Mouse (Mus musculus): ENCODE results near the gene Tnik.

The Tnik gene

DNA sequence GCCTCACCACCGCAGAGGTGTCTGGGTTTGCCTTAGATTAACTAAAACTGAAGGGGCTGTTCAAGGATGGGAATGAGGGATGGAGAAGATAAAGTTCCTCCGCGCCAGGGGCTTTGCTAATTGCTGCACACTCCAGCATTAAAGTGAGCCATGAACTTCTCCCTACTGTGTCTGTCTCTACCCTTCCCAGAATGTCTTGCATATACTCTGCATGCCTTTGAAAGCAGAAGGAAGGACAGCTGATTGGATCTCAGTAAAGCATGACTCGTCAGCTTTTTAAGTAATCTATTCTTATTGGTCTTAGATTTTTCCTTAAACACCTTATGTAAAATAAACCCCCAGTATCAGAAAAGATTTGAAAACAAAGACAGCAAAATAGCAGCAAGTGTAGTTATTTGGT is 203.7 kb downstream of the Tnik start:
- in situ Hi-C loops (cut with MboI, MseI): loop anchor here (10.0 kb wide), 1 partner anchor 72 kb away; no protein-coding TSS in a partner anchor

DNA sequence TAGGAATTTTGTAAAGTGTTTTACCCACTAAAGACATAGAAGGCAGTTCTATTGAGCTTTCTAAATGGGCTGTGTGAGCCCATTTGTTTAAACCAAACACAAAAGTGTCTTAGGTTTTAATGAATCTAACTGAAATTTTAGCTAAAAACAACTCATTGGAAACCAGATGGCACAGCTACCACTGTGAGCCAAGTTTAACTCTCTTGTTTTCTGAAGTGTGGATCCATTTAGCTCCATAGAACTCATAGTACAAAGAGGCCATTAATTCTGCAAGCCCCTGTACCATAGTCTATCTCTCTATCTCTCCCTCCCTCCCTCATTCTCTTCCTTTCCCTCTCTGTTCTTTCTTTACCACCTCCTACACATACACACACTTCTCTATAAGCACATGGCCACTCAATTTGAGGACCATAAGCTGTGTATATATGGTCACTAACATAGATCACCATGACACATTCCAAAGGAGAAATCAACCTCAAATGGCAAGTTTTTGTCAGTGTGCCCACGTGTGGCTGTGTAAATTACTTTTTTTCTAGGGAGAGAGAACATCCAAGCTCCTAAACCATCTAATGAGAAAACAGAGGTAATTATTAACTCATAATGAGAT is 204.2 kb downstream of the Tnik start:
- in situ Hi-C loops (cut with MboI, MseI): loop anchor here (10.0 kb wide), 1 partner anchor 72 kb away; no protein-coding TSS in a partner anchor

DNA sequence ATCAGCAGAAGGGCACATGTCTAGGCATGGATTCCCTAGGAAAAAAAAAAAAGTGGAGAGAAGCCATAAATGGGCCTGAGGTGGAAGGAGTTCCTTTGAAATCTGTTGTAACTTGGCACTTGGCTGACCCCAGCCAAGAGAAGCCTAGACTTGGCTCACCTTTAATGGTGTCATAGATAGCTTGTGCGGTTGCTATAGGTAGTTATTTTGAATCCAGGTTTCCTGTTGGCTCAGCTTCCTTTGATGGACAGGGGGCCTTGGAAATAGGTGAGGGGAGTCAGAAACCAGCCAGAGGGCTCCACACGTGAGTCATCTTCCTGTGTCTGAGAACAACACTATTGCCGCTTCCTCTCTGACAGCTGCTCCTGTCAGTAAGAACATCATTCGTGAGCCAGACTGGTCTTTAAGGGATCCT is 204.9 kb downstream of the Tnik start:
- in situ Hi-C loops (cut with MboI, MseI): loop anchor here (10.0 kb wide), 1 partner anchor 73 kb away; no protein-coding TSS in a partner anchor

DNA sequence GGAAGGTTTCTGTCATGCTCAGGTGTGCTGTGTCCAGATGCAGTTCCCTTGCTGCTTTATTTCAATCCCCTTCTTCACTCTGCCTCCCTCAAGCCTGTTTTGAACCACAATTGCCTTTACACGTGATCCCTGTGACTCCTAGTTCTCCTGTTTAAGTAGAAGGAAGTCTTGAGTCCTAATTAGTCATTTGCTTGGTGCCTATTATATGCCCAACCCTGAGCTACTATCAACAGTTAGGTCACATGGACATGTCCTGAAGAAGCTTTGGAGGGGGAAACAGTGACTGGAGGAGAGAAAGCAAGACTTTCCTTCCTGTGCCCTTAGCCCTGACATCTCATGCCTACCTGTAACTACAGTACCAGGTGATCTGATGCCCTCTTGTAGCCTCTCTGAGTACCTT is 210.4 kb downstream of the Tnik start:
- in situ Hi-C loops (cut with MboI, MseI): no loop called here

DNA sequence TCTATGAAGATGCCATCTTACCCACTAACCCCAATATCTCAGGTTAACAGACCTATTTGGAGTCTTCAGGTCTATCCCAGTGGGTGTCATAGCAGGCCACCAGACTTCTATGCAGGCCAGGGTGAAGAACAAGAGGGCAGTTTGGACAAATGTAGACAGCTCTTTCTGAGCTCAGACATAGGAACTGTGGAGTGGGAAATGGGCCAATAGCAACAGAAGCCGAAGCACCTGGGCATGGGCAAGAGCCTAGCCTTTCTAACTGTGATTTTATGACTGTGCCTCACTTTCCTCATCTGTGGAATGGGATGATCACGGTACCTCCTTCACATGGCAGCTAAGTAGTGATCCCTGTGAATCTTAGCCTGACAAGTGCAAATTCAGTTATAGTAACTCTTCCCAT is 214.4 kb downstream of the Tnik start:
- in situ Hi-C loops (cut with MboI, MseI): loop anchor here (5.0 kb wide), 1 partner anchor 215 kb away; the partner anchor contains the start of gene Tnik

DNA sequence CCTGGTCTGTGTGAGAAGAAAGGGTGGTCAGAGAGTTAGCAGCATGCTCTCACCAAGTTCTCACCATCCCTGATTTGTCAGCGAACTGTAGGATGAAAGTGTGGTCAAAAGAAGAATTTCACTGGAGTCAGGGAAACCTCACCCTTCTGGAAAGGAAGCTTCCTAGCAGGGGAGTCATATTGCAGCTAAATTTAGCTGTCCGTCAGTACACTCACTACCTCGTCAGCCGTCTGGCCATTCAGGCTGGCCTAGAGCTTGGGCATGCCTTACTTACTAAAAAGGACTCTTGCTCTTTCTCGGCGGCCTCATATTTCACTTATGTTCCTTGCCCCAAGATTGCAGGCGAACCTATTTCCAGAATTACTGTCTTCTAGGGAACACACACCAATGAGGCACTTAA is 222.7 kb downstream of the Tnik start:
- in situ Hi-C loops (cut with MboI, MseI): no loop called here

DNA sequence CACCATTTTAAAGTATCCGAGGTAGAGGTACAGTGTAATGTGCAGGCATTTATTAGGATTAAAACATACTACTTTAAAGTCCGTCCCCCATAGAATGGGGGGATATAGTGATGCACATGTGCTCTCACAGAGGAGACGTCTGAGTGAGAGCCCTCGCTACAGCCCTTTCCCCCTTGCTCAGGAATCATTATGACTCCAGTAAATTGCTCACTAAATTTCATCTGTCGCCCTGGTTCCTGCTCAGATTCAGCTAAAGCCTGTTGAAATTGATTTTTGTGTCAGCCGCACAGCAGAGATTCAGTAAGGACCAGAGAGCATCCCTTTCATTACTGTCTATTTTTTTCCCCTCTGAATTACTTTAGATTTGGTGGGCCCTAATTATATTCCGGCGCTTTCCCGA is 224.4 kb downstream of the Tnik start:
- in situ Hi-C loops (cut with MboI, MseI): no loop called here

DNA sequence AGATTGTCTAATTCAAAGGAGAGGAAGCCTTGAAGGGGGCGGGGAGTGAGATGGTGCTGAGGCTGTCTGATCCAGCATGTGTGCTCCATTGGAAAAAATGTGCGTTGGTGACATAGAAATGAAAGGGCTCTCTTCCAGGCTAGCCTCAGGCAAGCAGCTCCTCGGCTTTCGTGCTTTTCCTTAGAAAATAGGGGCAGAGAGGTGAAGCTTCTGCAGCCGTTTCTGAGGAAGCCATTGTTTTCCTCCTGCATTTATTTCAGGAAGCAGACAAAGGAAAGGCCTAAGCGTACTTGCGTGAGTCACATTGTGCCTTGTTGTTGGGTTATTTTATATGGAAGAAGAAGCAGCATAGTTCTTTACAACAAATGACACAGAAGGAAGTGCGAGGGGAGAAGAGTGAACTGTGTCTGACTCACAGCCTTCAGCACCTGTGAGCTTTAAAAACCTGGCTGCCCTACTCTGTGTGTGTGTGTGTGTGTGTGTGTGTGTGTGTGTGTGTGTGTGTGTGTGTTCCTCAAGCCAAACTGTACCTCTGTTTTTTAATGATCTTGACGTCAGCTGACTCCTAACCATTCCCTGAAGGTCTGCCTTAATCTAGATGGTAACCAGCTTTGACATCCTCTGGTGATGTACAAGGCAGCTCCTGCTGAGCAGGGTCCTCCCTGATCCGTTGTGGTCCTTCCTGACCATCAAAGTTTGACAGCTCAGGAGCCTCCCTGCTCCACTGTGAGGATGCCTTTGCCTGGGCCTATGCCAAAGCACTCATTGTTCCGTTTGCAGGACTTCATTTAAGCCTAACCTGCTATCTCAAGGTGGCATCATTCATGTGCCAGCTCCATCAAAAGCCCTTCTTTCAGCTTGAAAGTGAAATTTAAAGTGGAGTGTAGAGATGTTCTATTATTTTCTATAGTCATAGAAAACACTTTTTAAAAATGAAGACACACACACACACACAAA is 228.3 kb downstream of the Tnik start:
- in situ Hi-C loops (cut with MboI, MseI): no loop called here

DNA sequence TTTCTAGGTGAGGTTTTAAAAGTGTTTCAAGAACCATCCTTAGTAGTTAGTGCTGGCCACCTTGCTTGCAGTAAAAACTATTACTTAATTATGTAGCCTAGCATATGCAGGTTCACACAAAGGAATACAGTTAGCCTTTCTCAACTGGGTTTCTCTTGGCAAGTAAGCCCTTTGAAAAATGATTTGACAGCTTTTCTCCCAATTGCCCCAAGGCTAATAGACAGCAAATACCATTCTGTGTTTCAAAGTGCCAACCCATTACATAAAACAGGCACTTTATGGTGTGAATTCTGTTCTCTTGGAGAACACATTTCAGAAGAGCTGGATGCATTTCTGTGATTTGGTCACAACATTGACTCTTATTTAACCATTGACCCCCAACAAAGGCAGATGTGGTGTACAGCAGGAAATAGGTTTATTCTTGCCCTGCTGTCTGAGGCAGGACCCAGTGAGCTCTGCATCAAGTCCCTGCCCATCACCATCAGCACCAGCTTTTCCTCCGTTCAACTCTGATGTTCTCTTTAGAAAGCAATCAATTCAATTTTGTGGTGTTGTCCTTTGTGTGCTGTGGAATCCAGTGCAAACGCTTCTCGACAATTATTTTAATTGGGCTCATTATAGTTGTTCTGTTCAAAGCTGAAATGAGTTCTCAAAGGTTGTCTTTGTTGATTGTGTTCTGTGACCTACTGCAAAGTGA is 233.9 kb downstream of the Tnik start:
- in situ Hi-C loops (cut with MboI, MseI): no loop called here

DNA sequence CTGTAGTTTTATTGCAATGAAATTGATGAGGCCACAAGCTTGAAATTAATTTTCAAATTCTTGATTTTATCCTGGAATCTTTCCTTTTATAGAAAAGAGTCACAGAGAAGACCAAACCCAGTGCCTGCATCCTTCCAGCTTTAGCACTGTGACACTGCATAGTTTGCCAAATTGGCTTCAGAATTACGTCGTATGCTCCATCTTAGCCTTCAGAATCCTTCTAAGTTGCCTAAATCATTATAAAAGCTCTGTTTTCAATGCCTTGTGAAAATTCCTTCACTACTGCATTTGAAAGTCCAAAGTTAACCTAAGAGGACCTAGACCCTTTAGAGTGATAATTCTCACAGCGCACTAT is 234.5 kb downstream of the Tnik start:
- in situ Hi-C loops (cut with MboI, MseI): no loop called here

DNA sequence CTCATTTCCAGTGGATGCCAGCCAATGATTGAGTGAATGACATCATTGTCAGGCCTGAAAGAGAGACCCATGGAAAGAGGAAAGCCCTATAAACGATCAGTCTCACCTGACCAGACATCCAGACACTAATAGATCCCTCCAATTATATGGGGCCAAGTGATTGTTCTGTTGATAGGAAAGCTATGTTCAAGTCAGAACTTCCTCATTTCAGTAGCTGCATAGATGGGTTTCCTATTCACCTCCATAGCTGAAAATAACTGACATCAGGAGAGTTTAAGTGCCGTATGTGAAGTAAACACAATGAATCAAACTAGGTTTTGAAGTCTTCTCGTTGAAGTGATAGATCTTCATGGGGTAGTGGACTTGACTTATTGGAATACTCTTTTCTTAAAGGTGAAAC is 239.7 kb downstream of the Tnik start:
- in situ Hi-C loops (cut with MboI, MseI): no loop called here

DNA sequence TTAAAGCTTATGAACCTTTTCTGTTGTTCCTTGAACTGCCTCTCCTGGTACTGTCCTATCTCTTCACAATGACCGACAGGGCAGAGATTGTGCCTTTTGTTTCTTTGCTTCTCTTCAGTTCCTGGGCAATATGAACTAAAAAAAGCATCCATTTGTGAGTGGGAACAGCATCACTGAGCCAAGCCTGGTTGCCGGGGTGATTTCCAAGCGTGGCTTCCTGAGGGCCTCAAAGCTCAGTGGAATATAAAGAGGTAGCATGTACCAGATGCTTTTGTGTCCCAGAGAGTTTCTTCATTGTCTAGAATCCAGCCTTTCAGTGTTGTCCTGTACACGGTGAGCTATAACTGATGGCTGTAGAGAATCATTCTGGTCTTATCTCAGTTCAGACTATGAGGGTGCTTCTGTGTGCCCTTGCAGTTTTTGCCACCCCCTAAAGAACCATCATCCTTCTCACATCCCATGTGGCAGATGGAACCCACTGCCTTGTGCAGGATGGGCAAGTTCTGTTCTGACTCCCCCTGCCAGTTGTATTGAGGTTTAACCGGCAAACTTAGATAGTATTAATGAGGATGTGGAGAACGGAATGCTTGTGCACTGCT is 246.4 kb downstream of the Tnik start:
- in situ Hi-C loops (cut with MboI, MseI): no loop called here

DNA sequence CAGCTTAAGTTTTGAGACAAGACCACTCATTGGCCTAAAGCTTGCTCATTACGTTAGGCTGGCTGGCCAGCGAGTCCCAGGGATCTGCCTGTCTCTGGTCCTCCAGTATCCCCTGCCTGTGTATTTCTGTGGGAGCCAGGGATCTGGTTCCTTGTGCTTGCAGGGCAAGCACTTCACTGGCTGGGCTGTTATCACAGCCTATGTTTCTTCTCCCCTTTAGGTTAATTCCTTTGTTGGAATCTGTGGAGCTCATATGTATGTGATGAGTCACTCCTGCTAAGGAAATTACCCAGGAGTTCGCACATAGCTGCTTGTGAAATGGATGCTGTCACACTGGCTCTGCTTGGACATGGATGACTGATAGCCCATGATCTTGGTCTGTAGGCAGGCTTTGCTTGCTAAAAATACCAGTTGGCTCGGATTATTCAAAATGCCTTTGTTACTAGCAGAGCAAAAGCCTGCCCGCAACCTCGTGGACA is 260.0 kb downstream of the Tnik start:
- in situ Hi-C loops (cut with MboI, MseI): no loop called here

DNA sequence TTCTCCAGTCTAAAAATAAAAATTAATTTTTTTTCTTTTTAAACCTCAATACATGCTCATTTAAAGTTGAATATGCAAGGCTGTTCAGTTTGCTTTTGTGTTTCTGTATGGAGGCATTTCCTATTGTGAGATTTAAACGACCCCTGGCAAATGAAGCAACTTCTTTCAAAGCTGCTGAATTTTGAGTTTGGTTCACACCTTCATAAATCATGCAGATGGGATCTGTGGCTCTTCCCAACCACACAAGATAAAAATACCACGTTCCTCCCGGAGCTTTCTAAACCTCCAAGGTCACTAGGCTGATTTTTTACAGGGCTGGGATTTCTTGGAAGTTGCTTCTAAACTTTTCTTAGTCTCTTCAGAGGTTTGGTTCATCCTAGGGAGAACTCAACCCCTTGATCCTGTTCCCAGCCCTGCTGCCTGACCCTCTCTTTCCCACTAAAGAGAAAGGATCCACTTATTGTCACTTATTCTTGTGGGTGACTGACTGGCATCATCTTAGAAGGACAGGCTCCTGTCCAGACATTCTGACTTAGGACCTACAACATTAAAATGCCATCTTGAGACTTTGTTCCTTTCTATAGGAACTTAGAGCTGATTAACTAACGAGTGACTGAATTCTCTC is 260.6 kb downstream of the Tnik start:
- in situ Hi-C loops (cut with MboI, MseI): no loop called here

DNA sequence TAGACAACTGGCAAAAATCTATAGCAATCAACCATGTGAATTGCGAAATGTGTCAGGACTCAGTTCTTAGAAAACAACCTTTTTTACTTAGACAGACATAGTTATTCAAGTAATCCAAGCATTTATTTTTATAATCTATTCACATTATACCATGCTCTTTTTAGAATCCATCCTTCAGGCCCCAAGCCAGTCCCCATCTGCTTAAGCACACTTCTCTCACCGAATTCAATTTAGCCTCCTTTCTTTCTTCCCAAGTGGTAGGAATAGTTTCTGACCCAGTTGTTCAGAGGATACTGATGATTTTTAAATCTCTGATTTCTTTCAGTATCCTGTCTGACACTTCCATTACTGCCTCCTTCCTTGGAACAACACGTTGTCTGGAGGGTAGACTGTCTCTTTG is 261.5 kb downstream of the Tnik start:
- in situ Hi-C loops (cut with MboI, MseI): no loop called here

DNA sequence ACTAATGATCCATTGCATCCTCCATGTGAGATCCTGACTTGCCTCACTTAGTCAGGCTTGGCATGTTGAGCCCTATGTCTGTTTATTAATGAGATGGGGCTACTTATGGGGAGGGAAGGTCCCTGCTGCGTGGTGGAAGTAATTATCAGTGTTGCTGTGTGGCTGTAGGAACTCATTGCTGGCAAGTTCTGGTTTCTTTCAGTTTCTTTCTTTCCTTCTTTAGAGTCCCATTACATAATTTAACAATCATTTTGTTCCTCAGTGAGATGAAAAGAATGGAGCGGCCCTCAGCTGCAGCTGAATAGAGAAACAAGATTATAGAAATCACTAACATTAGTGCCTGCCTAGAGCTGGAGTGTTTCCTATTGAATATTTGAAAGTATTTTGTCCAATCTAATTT is 263.7 kb downstream of the Tnik start:
- in situ Hi-C loops (cut with MboI, MseI): no loop called here

DNA sequence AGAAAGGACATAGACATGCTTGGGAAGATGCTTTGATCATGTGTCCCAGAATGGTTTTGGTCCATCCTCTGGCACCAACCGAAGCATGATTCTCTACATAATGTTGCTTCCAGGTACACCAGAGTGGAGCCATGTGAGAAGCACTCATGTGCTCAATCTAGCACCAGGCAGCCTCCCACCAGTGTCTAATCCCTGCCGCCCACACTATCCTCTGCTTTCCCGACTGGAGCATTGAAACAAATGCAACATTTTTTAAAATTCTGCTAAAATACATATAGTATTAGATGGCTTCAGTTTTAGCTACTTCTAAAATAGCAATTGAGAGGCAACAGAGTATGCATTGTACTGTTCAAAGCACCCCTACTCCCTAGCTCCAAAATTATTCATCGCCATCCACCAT is 264.2 kb downstream of the Tnik start:
- in situ Hi-C loops (cut with MboI, MseI): no loop called here

DNA sequence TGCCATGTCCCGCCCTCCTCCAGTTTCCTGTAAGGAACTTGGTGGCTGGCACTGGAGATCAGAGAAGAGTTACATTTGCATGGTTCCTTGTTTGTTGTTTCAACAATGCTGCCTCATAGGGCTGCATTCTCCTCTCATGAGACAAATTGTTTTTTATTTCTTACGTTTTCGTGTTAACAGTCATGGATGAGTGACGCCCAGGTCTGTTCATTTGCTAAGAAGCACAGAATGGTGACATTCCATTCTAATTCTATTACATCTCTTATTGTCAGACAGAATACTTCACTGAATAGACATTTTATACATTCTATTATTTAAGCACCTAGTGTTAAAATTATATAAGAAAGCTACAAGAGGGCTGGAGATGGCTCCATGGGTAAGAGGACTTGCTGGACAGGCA is 266.5 kb downstream of the Tnik start:
- in situ Hi-C loops (cut with MboI, MseI): no loop called here

DNA sequence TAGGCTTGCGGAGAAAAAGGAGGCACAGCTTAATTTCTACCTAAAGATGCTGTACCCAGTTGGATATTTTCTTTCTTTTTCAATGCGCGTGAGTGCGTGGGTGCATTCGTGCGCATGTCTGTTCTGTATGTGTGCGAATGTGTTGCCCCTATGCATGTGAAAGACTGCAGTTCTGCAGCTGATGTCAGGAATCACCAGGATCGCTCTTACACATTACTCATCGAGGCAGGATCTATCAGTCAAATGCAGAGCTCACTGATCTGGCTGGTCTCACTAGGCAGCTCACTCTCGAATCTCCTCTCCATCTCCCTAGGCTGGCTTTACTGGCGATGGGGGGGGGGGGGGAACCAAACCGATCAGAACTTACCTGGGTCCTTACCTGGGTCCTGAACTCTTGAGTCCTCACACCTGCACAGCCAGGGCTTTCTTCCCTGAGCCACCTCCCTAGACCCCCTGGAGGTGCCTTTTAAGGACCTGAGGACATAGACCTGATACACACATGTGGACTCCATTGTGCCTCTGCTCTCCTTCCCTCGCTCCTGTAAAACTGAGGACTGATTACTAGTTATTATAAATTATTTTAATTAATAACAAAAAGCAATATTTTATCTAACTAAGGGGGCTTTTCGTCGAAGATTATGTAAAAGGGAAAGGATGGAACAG is 268.4 kb downstream of the Tnik start:
- in situ Hi-C loops (cut with MboI, MseI): no loop called here

DNA sequence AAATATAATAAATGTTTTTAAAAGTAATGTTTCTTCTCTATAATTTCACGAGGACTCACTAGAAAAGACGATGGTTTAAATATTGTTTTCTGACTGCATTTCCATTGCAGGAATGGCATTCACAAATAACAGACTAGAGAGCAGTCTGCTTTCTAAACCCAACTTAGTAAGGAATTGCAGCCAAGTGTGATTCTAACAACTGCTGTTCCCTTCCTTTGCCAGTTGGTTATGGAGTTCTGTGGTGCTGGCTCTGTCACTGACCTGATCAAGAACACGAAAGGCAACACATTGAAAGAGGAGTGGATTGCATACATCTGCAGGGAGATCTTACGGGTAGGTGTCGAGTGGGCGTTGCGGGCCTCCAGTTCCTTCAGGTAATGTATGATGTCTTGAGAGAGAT is 269.7 kb downstream of the Tnik start:
- in situ Hi-C loops (cut with MboI, MseI): no loop called here

DNA sequence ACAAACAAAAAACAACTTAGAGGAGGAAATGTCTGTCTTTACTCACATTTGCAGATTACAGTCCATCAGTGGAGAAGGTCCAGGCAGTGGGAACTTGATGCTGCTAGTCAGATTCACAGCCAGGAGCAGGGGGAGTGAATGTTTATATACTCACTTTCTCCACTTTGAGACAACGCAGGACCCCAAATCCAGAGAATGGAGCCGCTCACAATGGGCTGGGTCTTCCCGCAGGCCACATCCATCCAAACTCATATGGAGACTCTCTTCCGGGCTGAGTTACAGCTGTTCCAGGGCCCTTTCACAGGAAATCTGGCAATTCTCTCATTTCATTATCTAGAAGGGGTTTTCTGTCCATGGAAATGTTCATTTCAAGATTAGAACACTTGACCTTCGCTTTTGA is 277.1 kb downstream of the Tnik start:
- in situ Hi-C loops (cut with MboI, MseI): no loop called here
